Mouse (Mus musculus) c-Kit-positive CD71-positive TER-119-positive erythroid progenitor cells, embryonic 14.5 days (primary cell): ENCODE data around the gene Olfr1161.
"Not testable (repeated sequence)": the region's sequence is repeated elsewhere in the genome, so short reads cannot be mapped to it uniquely, and the experiment has no call there.

Source experiments
- DNase-seq: peaks from one replicate; pipeline ENCODE4 v3.0.0-alpha.2; 2013; ENCODE audit warnings: low spot score

Olfr1161 gene

GRCm38 (mm10) chr2:88022474-88022873 lies at the start of gene Olfr1161:
Gene Olfr1161 (plus strand): TSS chr2:88022774.
- DNase-seq, result not testable (repeated sequence)

DNA sequence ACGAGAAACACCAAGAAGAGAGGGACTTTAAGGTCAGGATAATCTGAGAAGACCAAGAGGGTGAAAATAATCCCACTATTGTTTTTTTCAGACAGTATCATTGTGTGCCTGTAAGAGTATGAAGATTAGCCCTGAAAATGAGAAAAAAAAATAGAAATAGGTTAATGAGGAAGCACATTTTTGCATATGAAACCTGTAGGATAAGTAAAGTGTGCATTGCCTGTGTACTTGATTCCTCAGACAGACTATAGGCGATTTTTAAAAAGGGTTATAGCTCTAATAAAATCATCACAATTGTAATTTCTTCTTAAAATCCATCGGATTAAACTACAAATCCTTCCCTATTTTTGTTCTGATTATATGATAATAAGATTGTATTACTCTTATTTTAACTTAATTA lies 48.0 kb upstream of the Olfr1161 start, which contains the start of gene Olfr74:
Gene Olfr74, minus strand, starts transcription at position 101 of the 400 bp plus-strand sequence.
- DNase-seq, result no peak

DNA sequence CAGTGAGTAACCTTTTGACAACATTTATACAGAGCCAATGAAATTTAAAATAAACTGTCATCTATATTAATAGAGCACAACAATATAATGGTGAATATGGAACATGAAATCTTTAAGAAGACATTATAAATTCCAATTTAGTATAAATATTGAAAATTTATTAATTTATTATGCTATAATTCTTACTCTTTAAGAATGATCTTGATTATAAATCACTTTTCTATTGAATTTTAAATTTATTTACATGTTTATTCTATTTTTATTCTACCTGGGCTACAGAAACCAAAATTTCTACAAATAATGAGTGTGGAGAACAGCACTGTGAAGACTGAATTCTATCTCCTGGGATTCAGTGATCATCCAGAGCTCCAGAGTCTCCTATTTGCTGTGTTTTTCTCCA lies 32.8 kb upstream of the Olfr1161 start, which contains the start of gene Olfr1158:
Gene Olfr1158, plus strand, starts transcription at position 301 of the 400 bp plus-strand sequence.
- DNase-seq, result no peak

- DNase-seq, result no peak
These were observed 14.9 kb upstream of the Olfr1161 start, which contains the start of gene Olfr1160 for GRCm38 (mm10) chr2:88007515-88008318. Gene Olfr1160 (minus strand): TSS chr2:88008268.

- no peak for DNase-seq
These were observed 15.0 kb downstream of the Olfr1161 start, which contains the start of gene Olfr73 for GRCm38 (mm10) chr2:88037599-88037998. Gene Olfr73 (minus strand): TSS chr2:88037699.

DNA sequence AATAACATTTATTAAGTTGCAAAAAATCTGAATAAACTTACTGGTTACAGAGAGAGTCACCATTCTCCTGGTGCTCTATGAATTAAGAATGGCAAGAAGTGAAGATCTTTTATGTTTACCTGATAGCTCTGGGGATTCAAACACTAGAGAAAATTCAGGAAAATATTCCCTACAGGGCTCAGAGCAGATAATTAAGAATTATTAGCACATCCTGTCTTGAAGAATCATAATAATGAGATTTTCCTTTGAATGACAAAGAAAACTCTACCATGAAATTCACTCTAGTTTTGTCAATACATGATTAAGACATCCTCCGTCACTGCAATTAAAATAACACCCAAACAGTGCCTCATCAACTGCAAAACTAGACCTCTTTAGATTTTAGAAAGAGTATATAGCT lies 28.5 kb downstream of the Olfr1161 start, which contains the start of gene Olfr1162:
Gene Olfr1162, minus strand, starts transcription at position 101 of the 400 bp plus-strand sequence.
- no peak for DNase-seq

GRCm38 (mm10) chr2:88063587-88063986 lies 41.0 kb downstream of the Olfr1161 start:
- DNase-seq, result no peak

DNA sequence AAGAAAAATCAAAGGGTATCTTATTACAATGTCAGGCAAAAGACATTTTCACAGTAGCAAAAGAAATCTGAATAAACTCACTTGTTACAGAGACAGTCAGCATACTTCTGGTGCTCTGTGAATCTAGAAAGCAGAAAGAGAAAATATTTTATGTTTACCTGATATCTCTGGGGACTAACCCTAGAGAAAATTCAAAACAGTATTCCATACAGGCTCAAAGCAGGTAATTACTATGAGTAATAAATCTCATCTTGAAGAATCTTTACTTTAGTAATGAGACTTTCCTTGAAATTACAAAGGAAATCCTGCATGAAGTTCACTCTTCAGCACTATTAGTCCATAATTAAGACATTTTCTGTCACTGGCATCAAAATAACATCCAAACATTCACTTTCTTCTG lies 49.2 kb downstream of the Olfr1161 start, which contains the start of gene Olfr1163:
Gene Olfr1163, minus strand, starts transcription at position 101 of the 400 bp plus-strand sequence.
- DNase-seq, result no peak
